Comparison of ENCODE assay signal across 18 mouse cellular contexts in the genomic region with DNA sequence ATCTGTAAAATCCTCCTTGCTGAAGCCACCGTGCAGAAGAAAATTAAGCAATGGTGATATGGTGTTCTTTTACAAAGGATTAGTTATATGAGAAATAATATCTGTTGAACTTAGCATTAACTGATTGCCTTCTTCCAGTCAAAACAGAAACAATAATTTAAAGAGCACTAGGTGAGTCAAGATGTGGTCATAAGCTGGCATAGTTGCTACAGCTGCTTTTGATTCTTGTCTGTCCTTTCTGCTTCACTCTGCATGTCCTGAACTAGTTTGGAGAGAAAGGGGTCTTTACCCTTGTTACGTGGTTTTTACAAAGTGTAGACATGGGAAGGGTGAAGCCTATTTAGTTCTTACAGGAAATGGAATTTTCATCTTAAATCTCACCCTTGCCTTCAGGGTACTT. TPM values are rescaled to one million over a fixed set of nuclear protein-coding genes. Genes with fewer than 3 reads are reported as not detected.
A peak's percentile ranks its signal among the peaks of the same experiment; 100 is the strongest.
DNase-seq lines count a peak whose midpoint lies in the region; TF ChIP-seq lines count a peak whose summit lies in the region.
"Had no signal": no experiment of that assay in that cellular context is flagged by ENCODE, and none has a peak within 500 bp of the region (broad histone marks: within the 10 kb centered on the region; RNA-seq: fewer than 3 reads in every experiment).

No protein-coding gene starts in this region.

- peaks cover 63% of the 10 kb centered on the region for H3K79me2 ChIP-seq in C2C12 (ENCODE audit: control insufficient read depth, insufficient read depth)

- peaks cover 28% of the 10 kb centered on the region for H3K79me3 ChIP-seq in C2C12 (ENCODE audit: low read depth)

- H3K4me1 ChIP-seq in embryonic fibroblast, embryonic 13.5 days (ENCODE audit: control insufficient read depth, insufficient read depth, low read length) = 0 out of 2 replicates have a peak, but pooled peaks cover 2% of the 10 kb centered on the region

- H3K36me3 ChIP-seq in C2C12 (ENCODE audit: control insufficient read depth, insufficient read depth) = no peaks in the 10 kb centered on the region
- H3K36me3 ChIP-seq: embryonic facial prominence, embryonic 13.5 days; embryonic facial prominence, embryonic 15.5 days had no signal

- TF ChIP-seq CTCF in C2C12 (IDR thresholded peaks at IDR 0.05; ENCODE audit: control insufficient read depth, insufficient read depth, insufficient read length) = no peak
- TF ChIP-seq CTCF in embryonic fibroblast, embryonic 13.5 days (IDR thresholded peaks at IDR 0.05; ENCODE audit: borderline replicate concordance, insufficient read depth, low read length) = no peak

- no peaks in the 10 kb centered on the region for H3K27me3 ChIP-seq in C2C12 (ENCODE audit: control insufficient read depth, insufficient read depth, insufficient read length)
- H3K27me3 ChIP-seq: embryonic facial prominence, embryonic 13.5 days; embryonic facial prominence, embryonic 15.5 days; Patski had no signal

- H3K4me3 ChIP-seq in C2C12 (ENCODE audit: insufficient read depth, poor library complexity, severe bottlenecking) = no peak overlapping the region
- H3K4me3 ChIP-seq in embryonic fibroblast, embryonic 13.5 days (ENCODE audit: insufficient read depth, low read length) = no peak overlapping the region
- H3K4me3 ChIP-seq: embryonic facial prominence, embryonic 13.5 days; embryonic facial prominence, embryonic 15.5 days had no signal

- no peak overlapping the region for H3ac ChIP-seq in C2C12 (ENCODE audit: control insufficient read depth, insufficient read length, low read depth)

- peak overlapping the region; percentile 29; the same call in 1 of the 2 replicates for H3K27ac ChIP-seq in embryonic fibroblast, embryonic 13.5 days (ENCODE audit: insufficient read depth, low read length)
- H3K27ac ChIP-seq: embryonic facial prominence, embryonic 13.5 days; embryonic facial prominence, embryonic 15.5 days had no signal

- intact Hi-C loops in gastrocnemius, postnatal 36 days (cut with DNase I) = no loop called here

- no peak for DNase-seq in gastrocnemius, postnatal 36 days
- no peak for DNase-seq in natural killer cell, adult 2 months (ENCODE audit: low spot score in 2 of 2)
- no peak for DNase-seq in layer of hippocampus, adult 18-20 months (ENCODE audit: low spot score in 2 of 2)
- DNase-seq: adrenal gland, adult 8-10 months; adrenal gland, postnatal 14 days; adrenal gland, postnatal 36 days; B cell, adult 2 months; cerebellum, adult 18-20 months; cerebellum, adult 8-10 months; cerebellum, adult 9-11 months; cerebellum, postnatal 14 days; cerebellum, postnatal 36 days; embryo, embryonic 11 days had no signal

- no peak for TF ChIP-seq POLR2A in embryonic fibroblast, embryonic 13.5 days (IDR thresholded peaks at IDR 0.05; ENCODE audit: low read depth, low read length)

TF ChIP-seq in C2C12, 6 proteins besides CTCF, POLR2A, EP300 and RAD21:
- TF ChIP-seq USF1 (IDR thresholded peaks at IDR 0.05; ENCODE audit: low read depth) = no peak
- TF ChIP-seq CEBPB (IDR thresholded peaks at IDR 0.05; ENCODE audit: low read depth) = peak; percentile 1
- TF ChIP-seq MYOD1 (IDR thresholded peaks at IDR 0.05; ENCODE audit: control insufficient read depth, insufficient read length, low read depth) = peak; percentile 76

RNA-seq across cellular contexts. Expression of a gene that starts 51.9 kb away (rescaled TPM):
- polyA plus RNA-seq in C2C12 (2012; fragmentation: generic; extraction: Trizol) = 3.1 TPM
- 9.7 and 14.4 TPM in 2 replicates for polyA plus RNA-seq in embryonic fibroblast, embryonic 13.5 days (2011; ENCODE audit: insufficient read length, low read depth, missing spikeins)
- total RNA-seq in gastrocnemius, postnatal 36 days (2021) = 10 to 100 TPM; 21.5 to 28.2 TPM
- total RNA-seq in layer of hippocampus, adult 18-20 months (2021) = 10 to 100 TPM; 26.1 to 29.3 TPM
